Mouse (Mus musculus) myocyte (in vitro differentiated cells): Measurements from ENCODE around the gene Rtp3.

Experiments used
- CEBPB ChIP-seq: IDR thresholded peaks from 2 replicates; pipeline ENCODE4 v1.6.1; 2011; ENCODE audit warnings: mild to moderate bottlenecking, moderate library complexity; ENCODE audit not compliant: poor library complexity, insufficient read depth, severe bottlenecking
- E2F4 ChIP-seq: IDR thresholded peaks from one replicate; pipeline ENCODE4 v1.6.1; 2011; ENCODE audit warnings: mild to moderate bottlenecking, control low read depth, moderate library complexity; ENCODE audit not compliant: insufficient read depth
- MYOD1 ChIP-seq, 3 experiments: IDR thresholded peaks; one replicate each; pipeline ENCODE4 v1.6.1; 2011; ENCODE audit warnings: control low read depth in 2 of 3, low read depth in 2 of 3, mild to moderate bottlenecking in 2 of 3, moderate library complexity in 1 of 3; ENCODE audit not compliant: insufficient read length in 2 of 3, control insufficient read depth in 1 of 3
- POLR2A ChIP-seq: IDR thresholded peaks from one replicate; pipeline ENCODE4 v1.6.1; 2011; ENCODE audit warnings: low read depth, mild to moderate bottlenecking, control low read depth, moderate library complexity; ENCODE audit not compliant: insufficient read length
- REST ChIP-seq: IDR thresholded peaks from one replicate; pipeline ENCODE4 v1.6.1; 2011; ENCODE audit warnings: mild to moderate bottlenecking, control low read depth, moderate library complexity; ENCODE audit not compliant: insufficient read depth, insufficient read length
- SRF ChIP-seq: IDR thresholded peaks from one replicate; pipeline ENCODE4 v1.6.1; 2011; ENCODE audit warnings: low read depth; ENCODE audit not compliant: control insufficient read depth, insufficient read length
- USF1 ChIP-seq: IDR thresholded peaks from one replicate; pipeline ENCODE4 v1.6.1; 2011; ENCODE audit warnings: low read depth, mild to moderate bottlenecking, control low read depth, moderate library complexity

DNA sequence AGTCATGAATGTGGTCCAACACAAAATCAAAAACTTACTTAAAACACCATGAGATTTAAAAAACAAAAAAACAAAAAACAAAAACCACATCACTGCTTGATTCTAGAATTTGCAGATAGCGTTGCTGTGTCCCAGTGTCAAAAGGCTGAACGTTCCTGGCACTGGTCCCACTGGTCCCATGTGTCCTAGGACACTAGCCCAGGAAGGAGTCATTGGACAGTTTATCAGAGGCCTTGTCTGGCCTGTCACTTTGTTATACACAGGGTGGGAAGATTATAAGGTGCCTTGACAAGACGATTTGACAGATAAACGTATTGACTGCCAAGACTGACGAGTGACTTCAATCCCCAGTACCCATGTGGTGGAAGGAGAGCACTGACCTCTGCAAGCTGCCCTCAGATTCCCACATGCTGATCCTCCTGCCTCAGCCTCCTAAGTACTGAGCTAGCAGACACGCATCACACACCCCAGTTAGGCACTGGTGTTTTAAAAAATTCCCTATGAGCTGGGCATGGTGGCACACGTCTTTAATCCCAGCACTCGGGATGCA, 26.7 kb downstream of the Rtp3 start:
- TF ChIP-seq E2F4 (no peak), POLR2A (no peak), CEBPB (no peak), MYOD1 (IDR thresholded peaks at IDR 0.05; ENCODE audit: control insufficient read depth in 1 of 3, insufficient read length in 2 of 3, low read depth in 2 of 3) (no peak), SRF (no peak), USF1 (no peak), REST (no peak)
